In genomic region chr13:54621960-54622521, GRCm38 (mm10) we compare ENCODE assay signal across 8 mouse cellular contexts. TPM values are rescaled to one million over a fixed set of nuclear protein-coding genes. Genes with fewer than 3 reads are reported as not detected.
A peak's percentile ranks its signal among the peaks of the same experiment; 100 is the strongest.
DNase-seq lines count a peak whose midpoint lies in the region; ATAC-seq and TF ChIP-seq lines count a peak whose summit lies in the region.

No protein-coding gene starts in this region.

- no peaks in the 10 kb centered on the region for H3K27me3 ChIP-seq in hindbrain, embryonic 11.5 days (ENCODE audit: control insufficient read depth, insufficient read depth, low read length)

- H3K27ac ChIP-seq in cortical plate, adult 2 months (ENCODE audit: insufficient read depth, low read length) = peak overlapping the region; percentile 70
- peak overlapping the region; percentile 70 for H3K27ac ChIP-seq in hindbrain, embryonic 11.5 days (ENCODE audit: low read depth, low read length)

- DNase-seq in ovary, postnatal 14 days (ENCODE audit: low spot score) = peak; percentile 13
- no peak for DNase-seq in ovary, adult 18-20 months (ENCODE audit: low spot score)
- DNase-seq in hindbrain, embryonic 11.5 days (ENCODE audit: low spot score) = no peak
- DNase-seq in lung, postnatal 36 days = peak; percentile 15
- DNase-seq in layer of hippocampus, postnatal 36 days = no peak
- no peak for DNase-seq in layer of hippocampus, adult 18-20 months (ENCODE audit: low spot score in 2 of 2)
- no peak for DNase-seq in gastrocnemius, adult 8-10 months (ENCODE audit: low spot score in 2 of 2)

- no peaks in the 10 kb centered on the region for H3K36me3 ChIP-seq in hindbrain, embryonic 11.5 days (ENCODE audit: control insufficient read depth, insufficient read depth, low read length)

- H3K4me3 ChIP-seq in cortical plate, adult 2 months (ENCODE audit: insufficient read depth, low read length) = peak overlapping the region; percentile 90
- H3K4me3 ChIP-seq in hindbrain, embryonic 11.5 days (ENCODE audit: low read depth, low read length) = peak overlapping the region; percentile 97

- no peaks in the 10 kb centered on the region for H3K9me3 ChIP-seq in hindbrain, embryonic 11.5 days (ENCODE audit: control insufficient read depth, low read length)

- no peak for TF ChIP-seq CTCF in cortical plate, adult 2 months (IDR thresholded peaks at IDR 0.05; ENCODE audit: extremely low read depth, insufficient read depth, low read length)

- no peak for TF ChIP-seq POLR2A in cortical plate, adult 2 months (IDR thresholded peaks at IDR 0.05; ENCODE audit: extremely low read depth, insufficient read depth, low read length)

- no peak; the same call in none of the 2 replicates for ATAC-seq in hindbrain, embryonic 11.5 days (ENCODE audit: low FRiP score)

- 2% methylated on average over 27 of the region's 27 CpGs for WGBS in hindbrain, embryonic 11.5 days

- H3K4me2 ChIP-seq in hindbrain, embryonic 11.5 days (replicated peaks; ENCODE audit: low read depth, low read length) = peak overlapping the region; percentile 66

- peaks cover 4% of the 10 kb centered on the region for H3K4me1 ChIP-seq in cortical plate, adult 2 months (ENCODE audit: control insufficient read depth, insufficient read depth, low read length)
- H3K4me1 ChIP-seq in hindbrain, embryonic 11.5 days (replicated peaks; ENCODE audit: control insufficient read depth, insufficient read depth, low read length) = no peaks in the 10 kb centered on the region; the same call in 1 of the 2 replicates

- peak overlapping the region; percentile 96 for H3K9ac ChIP-seq in hindbrain, embryonic 11.5 days (ENCODE audit: low read depth, low read length)

RNA-seq across cellular contexts. Expression of gene Faf2, which starts 0.5 kb away (rescaled TPM):
- polyA plus RNA-seq in cortical plate, adult 2 months (2012; rRNA removed) = 30.7 and 34.6 TPM in 2 replicates
- 94.5 and 116 TPM in 2 replicates for polyA plus RNA-seq in hindbrain, embryonic 11.5 days (2014; fragmentation: Nextera tagmentation; extraction: Ambion mirVana)
- total RNA-seq in layer of hippocampus, postnatal 36 days (2021) = 10 to 100 TPM; 61.3 to 61.6 TPM
- total RNA-seq in layer of hippocampus, adult 18-20 months (2021) = 10 to 100 TPM; 52.8 to 56.7 TPM
- 10 to 100 TPM; 11.6 to 12.1 (median 11.9) TPM for total RNA-seq in gastrocnemius, adult 8-10 months (2022)

RNA-seq across cellular contexts. Expression of gene Cltb, which starts 10.9 kb away (rescaled TPM):
- polyA plus RNA-seq in cortical plate, adult 2 months (2012; rRNA removed) = 284 and 289 TPM in 2 replicates
- 32.3 and 36.8 TPM in 2 replicates for polyA plus RNA-seq in hindbrain, embryonic 11.5 days (2014; fragmentation: Nextera tagmentation; extraction: Ambion mirVana)
- 100 to 1,000 TPM; 261 to 274 TPM for total RNA-seq in layer of hippocampus, postnatal 36 days (2021)
- 100 to 1,000 TPM; 263 to 281 TPM for total RNA-seq in layer of hippocampus, adult 18-20 months (2021)
- total RNA-seq in gastrocnemius, adult 8-10 months (2022) = 100 to 1,000 TPM; 168 to 177 (median 172) TPM

RNA-seq across cellular contexts. Expression of gene Higd2a, which starts 32.0 kb away (rescaled TPM):
- polyA plus RNA-seq in cortical plate, adult 2 months (2012; rRNA removed) = 238 and 245 TPM in 2 replicates
- 166 and 167 TPM in 2 replicates for polyA plus RNA-seq in hindbrain, embryonic 11.5 days (2014; fragmentation: Nextera tagmentation; extraction: Ambion mirVana)
- 100 to 1,000 TPM; 169 to 175 TPM for total RNA-seq in layer of hippocampus, postnatal 36 days (2021)
- total RNA-seq in layer of hippocampus, adult 18-20 months (2021) = 100 to 1,000 TPM; 170 to 174 TPM
- total RNA-seq in gastrocnemius, adult 8-10 months (2022) = 100 to 1,000 TPM; 131 to 155 (median 141) TPM

RNA-seq across cellular contexts. Expression of gene Nop16, which starts 32.2 kb away (rescaled TPM):
- polyA plus RNA-seq in cortical plate, adult 2 months (2012; rRNA removed) = 25.4 and 26.0 TPM in 2 replicates
- 62.5 and 63.0 TPM in 2 replicates for polyA plus RNA-seq in hindbrain, embryonic 11.5 days (2014; fragmentation: Nextera tagmentation; extraction: Ambion mirVana)
- total RNA-seq in layer of hippocampus, postnatal 36 days (2021) = 10 to 100 TPM; 25.6 to 28.0 TPM
- total RNA-seq in layer of hippocampus, adult 18-20 months (2021) = 10 to 100 TPM; 25.0 to 26.1 TPM
- total RNA-seq in gastrocnemius, adult 8-10 months (2022) = 10 to 100 TPM; 14.8 to 18.9 (median 16.7) TPM

RNA-seq across cellular contexts. Expression of gene Arl10, which starts 47.2 kb away (rescaled TPM):
- polyA plus RNA-seq in cortical plate, adult 2 months (2012; rRNA removed) = 20.1 and 20.4 TPM in 2 replicates
- polyA plus RNA-seq in hindbrain, embryonic 11.5 days (2014; fragmentation: Nextera tagmentation; extraction: Ambion mirVana) = 28.4 and 39.1 TPM in 2 replicates
- 10 to 100 TPM; 35.2 to 36.2 TPM for total RNA-seq in layer of hippocampus, postnatal 36 days (2021)
- 10 to 100 TPM; 35.9 to 38.7 TPM for total RNA-seq in layer of hippocampus, adult 18-20 months (2021)
- total RNA-seq in gastrocnemius, adult 8-10 months (2022) = 1 to 10 TPM in 3 of 4 experiments, under 1 TPM in 1; 0.87 to 3.5 (median 2.1) TPM

Comparison
In these comparisons a context has a peak if more than half of its experiments do, and no peak if none do; other contexts are left out.
1. DNase-seq: peak in ovary, postnatal 14 days (single experiment) and lung, postnatal 36 days (single experiment); none in ovary, adult 18-20 months (single experiment), hindbrain, embryonic 11.5 days (single experiment), layer of hippocampus, postnatal 36 days (0 of 2), layer of hippocampus, adult 18-20 months (0 of 2) and gastrocnemius, adult 8-10 months (0 of 2).
2. RNA of gene Faf2, which starts 0.5 kb away (total RNA-seq): 61.3 to 61.6 TPM in layer of hippocampus, postnatal 36 days and 52.8 to 56.7 TPM in layer of hippocampus, adult 18-20 months; 11.6 to 12.1 TPM in gastrocnemius, adult 8-10 months; every median in the first group is over 4 times any median in the second.